Mouse (Mus musculus) ES-Bruce4 (cell line): ENCODE results near the gene Olfr195.

ENCODE experiments used
- CTCF ChIP-seq: IDR thresholded peaks from one replicate; pipeline ENCODE4 v1.8.1; 2011; ENCODE audit warnings: low read depth, low read length
- EP300 ChIP-seq: IDR thresholded peaks from 2 replicates; pipeline ENCODE4 v1.6.1; 2011; ENCODE audit warnings: low read depth, low read length; ENCODE audit not compliant: insufficient read depth
- POLR2A ChIP-seq: IDR thresholded peaks from one replicate; pipeline ENCODE4 v1.8.1; 2011; ENCODE audit warnings: low read length; ENCODE audit not compliant: insufficient read depth

GRCm38 (mm10) chr16:59111781-59112180, 35.1 kb upstream of the Olfr195 start, which contains the start of gene Olfr193:
- TF ChIP-seq CTCF (no peak), EP300 (no peak), POLR2A (no peak)
